Mouse (Mus musculus) heart, postnatal 4 days (tissue): ENCODE results near the gene Pacsin2. TPM values are rescaled to one million over a fixed set of nuclear protein-coding genes. Genes with fewer than 3 reads are reported as not detected.
"Not testable (repeated sequence)": the region's sequence is repeated elsewhere in the genome, so short reads cannot be mapped to it uniquely, and the experiment has no call there.

Source experiments
- DNase-seq: peaks from one replicate; pipeline ENCODE4 v3.0.0; 2021
- total RNA-seq, 2 experiments: library from RNA; stranded (reverse); gene quantifications; 2 replicates each; pipeline ENCODE4 v1.2.3; 2021

The Pacsin2 gene
- total RNA-seq, 2 experiments from 2014 or later, result 136 to 147 TPM

- no peak for DNase-seq
Observed at GRCm38 (mm10) chr15:83374076-83374475, 90.3 kb downstream of the Pacsin2 start.

DNA sequence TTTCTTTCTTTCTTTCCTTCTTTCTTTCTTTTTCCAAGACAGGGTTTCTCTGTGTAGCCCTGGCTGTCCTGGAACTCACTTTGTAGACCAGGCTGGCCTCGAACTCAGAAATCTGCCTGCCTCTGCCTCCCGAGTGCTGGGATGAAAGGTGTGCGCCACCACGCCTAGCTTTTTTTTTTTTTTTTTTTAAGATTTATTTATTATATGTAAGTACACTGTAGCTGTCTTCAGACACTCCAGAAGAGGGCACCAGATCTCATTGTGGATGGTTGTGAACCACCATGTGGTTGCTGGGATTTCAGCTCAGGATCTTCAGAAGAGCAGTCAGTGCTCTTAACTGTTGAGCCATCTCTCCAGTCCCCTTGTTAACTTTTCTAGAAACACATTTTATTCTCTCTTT lies 95.7 kb downstream of the Pacsin2 start:
- not testable (repeated sequence) for DNase-seq

- DNase-seq, result no peak
Observed at GRCm38 (mm10) chr15:83368261-83368660, 96.1 kb downstream of the Pacsin2 start.

- DNase-seq, result peak; percentile 78
Observed at GRCm38 (mm10) chr15:83366933-83367552, 97.4 kb downstream of the Pacsin2 start.

GRCm38 (mm10) chr15:83365697-83366096 lies 98.7 kb downstream of the Pacsin2 start:
- DNase-seq, result no peak

DNA sequence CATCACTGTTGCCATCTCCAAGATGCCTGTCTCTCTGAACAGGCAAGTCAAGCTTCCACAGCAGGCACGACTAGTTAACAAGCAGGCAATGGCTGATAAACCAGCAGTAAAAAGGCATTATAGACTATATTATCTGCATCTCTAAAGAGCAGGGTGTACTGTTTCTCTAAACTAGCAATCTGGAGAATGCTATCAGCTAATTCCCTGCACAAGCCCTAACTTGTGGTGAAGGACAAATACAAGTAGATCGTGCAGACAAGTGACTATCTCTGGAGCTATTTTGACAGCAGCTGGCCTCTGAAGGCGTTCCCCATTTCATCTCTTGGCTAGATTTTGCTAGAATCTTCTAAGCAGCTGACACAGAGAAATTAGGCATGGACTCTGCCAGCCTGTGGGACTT lies 100.2 kb downstream of the Pacsin2 start:
- DNase-seq, result no peak

DNA sequence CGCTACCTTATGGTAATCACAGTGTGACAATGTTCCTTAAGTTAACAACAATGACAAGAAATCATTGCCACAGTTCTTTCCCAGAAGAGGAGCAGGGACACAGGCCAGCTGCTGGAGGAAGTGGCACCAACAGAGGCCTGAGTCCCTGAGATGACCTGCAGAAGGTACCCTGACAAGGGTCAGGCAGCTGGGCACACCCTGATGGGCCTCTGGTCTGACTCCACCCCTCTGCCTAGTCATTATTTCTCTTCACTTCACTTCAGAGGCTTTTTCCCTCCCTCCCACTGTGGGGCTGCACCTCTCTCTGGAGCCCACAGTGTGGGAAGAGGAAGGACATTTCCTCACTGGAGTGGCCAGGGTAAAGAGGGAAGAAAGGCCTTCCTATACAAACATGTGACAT lies 101.6 kb downstream of the Pacsin2 start:
- DNase-seq, result not testable (repeated sequence)

GRCm38 (mm10) chr15:83360899-83361298 lies 103.5 kb downstream of the Pacsin2 start:
- not testable (repeated sequence) for DNase-seq

GRCm38 (mm10) chr15:83360140-83360539 lies 104.3 kb downstream of the Pacsin2 start:
- no peak for DNase-seq

GRCm38 (mm10) chr15:83358476-83358875 lies 105.9 kb downstream of the Pacsin2 start:
- no peak for DNase-seq

GRCm38 (mm10) chr15:83351546-83351945 lies 112.9 kb downstream of the Pacsin2 start:
- DNase-seq, result no peak

DNA sequence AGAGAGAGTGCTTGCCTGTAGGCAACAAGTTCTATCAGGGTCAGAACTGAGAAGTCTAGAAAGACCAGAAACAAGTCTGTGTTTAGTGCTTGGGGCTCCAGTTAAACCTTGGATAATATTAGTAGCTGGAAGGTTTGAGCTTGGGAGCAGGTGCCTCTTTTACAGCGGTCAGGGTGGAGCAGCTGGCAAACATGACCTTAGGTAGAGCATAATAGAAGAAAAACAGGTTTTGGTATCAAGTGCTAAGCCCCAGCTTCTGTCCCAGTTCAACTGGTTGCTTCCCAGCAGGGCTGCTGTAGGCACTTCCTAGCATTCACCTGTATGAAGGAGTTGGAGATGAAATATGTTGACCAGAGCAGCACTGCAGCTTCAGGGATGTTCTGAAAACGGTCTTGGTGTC lies 113.5 kb downstream of the Pacsin2 start:
- DNase-seq, result no peak

- peak; percentile 96 for DNase-seq
Observed at GRCm38 (mm10) chr15:83349954-83350711, 114.3 kb downstream of the Pacsin2 start, which contains the start of gene Arfgap3. Gene Arfgap3 (minus strand): TSS chr15:83350247.

GRCm38 (mm10) chr15:83349225-83349953 lies 115.0 kb downstream of the Pacsin2 start:
- DNase-seq, result peak; percentile 19

DNA sequence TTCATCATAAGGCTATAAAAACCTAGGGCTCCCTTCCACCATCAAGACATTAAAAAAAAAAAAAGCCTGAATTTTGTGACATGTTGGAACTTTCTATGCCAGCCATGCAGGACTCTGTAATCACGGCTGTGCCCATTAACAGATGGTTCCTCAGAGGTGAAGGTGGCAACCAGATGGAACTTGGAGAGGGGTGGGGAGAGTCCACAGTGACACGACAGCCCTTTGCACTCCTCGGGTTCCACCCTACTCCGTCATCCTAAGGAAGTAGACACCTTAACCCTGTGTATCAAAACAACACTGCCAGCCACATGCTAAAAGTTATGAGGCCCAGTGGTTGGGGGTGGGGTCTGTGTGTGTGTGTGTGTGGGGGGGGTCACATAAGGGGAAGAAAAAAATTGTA lies 115.7 kb downstream of the Pacsin2 start:
- no peak for DNase-seq

DNA sequence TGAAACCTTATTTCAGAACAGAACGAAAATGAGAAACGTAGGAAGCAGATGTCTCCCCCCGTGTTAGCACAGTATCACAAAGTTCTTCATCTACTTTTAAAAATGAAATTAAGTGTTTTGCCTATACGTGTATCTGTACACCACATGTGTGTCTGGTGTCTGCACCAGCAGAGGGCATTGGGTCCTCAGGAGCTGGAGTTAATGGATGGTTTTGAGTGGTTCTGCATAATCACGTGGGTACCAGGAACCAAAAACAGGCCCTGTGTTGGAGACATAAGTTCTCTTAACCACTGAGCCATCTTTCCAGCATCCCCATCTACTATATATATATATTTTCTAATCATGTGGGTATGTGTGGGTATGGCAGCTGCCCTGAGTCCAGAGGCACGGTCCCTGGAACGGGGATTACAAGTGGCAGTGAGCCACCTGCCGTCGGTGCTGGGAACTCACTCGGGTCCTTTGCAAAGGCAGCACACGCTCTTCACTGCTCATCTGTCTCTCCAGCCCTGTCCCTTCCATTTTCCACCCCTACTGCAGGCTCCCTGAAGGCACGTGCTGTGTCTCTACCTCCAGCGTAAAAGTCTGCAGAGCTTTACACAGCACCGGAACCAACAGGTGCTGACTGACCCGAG lies 118.4 kb downstream of the Pacsin2 start:
- DNase-seq, result no peak

DNA sequence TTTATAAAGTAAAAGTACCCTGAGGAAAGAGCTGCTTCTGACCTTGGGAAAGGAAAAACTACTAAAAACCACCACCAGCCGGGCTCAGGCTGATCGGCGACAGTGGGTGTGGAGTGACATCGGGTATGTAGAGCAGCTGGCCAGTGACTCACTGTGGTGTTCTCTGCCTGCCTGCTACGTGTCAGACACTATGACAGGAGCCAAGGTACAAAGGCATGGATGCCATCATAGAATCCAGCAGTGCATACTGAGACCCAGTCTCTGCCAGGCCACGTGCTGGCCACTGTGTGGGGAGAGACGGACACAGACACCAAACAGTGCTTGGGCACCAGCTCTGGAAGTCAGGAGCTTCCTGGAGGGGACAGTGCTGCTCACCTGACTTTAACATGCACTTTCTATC lies 119.5 kb downstream of the Pacsin2 start:
- peak; percentile 58 for DNase-seq

GRCm38 (mm10) chr15:83344157-83344556 lies 120.2 kb downstream of the Pacsin2 start:
- peak; percentile 22 for DNase-seq

GRCm38 (mm10) chr15:83338908-83339307 lies 125.5 kb downstream of the Pacsin2 start:
- DNase-seq, result no peak

DNA sequence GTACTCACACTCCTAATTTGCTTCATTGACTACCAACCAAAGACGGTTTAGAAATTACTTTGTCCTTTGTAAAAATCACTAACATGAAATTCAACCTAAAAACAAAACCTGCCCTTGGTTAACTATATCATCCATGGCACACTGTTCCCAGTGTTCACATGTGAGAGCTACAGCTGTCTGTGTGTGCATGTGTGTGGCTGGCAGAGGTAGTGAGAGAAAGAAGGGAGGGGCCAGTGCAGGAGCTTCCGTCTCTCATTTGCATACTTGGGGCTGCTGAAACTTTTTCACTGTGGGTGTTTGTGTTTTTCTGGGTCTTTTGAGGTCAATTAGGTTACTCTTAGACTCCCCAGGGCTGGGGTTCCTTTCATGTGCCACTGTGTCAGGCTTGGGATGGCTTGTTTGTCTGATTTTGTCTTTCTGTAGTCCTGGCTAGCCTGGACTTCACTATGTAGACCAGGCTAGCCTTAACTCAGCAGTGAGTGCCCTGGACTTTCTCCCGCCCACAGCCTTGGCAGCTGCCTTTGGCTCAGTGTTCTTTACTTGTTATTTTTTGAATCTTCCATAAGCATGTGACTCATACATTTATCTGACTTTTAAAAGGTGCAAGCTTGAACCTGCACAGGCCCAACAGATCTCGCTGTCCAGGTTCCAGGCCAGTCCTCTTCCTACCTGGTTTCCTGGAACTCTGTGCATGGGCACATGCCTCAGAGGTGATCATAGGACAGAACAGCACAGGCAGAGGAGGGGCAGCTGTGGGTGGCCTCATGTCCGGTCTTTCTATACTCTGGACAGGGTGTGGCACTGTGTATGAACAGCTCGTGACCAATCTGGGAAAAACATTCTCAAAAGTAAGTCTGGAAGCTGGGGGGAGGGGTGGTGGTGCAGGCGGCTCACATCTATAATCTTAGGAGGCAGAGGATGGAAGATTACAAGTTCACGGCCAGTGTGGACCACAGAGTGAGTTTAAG lies 126.2 kb downstream of the Pacsin2 start:
- peak; percentile 26 for DNase-seq

DNA sequence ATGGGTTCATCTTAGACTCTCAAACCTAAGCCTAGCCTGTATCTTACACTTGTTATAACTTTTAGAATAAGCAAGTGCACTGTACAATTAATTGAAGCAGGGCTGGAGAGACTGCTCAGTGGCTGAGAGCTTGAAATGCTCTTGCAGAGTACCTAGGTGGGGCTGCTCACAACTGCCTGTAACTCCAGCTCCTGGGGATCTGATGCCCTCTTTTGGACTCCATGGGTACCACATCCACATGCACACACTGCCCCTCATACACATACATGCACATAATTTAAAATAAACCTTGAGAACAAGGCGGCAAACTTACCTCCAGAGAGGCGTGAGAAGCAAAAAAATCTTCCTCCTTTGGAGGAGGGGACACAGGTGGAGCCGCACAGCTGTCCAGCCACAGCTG lies 132.0 kb downstream of the Pacsin2 start:
- peak; percentile 31 for DNase-seq

- no peak for DNase-seq
Observed at GRCm38 (mm10) chr15:83328952-83329351, 135.5 kb downstream of the Pacsin2 start.
